Mouse (Mus musculus) embryonic facial prominence, embryonic 10.5 days (tissue): ENCODE measurements around the gene Jak2. TPM values are rescaled to one million over a fixed set of nuclear protein-coding genes. Genes with fewer than 3 reads are reported as not detected.
A peak's percentile ranks its signal among the peaks of the same experiment; 100 is the strongest.

Source experiments
- DNase-seq: peaks from one replicate; pipeline ENCODE4 v3.0.0-alpha.2; 2017; ENCODE audit warnings: low spot score
- H3K27ac ChIP-seq: fragments of 300-500 bp; sonication (generic); replicated peaks from 2 replicates; pipeline ENCODE4 v1.5.1; 2016; ENCODE audit warnings: mild to moderate bottlenecking
- H3K27me3 ChIP-seq: fragments of 300-500 bp; sonication (generic); replicated peaks from 2 replicates; pipeline ENCODE4 v1.6.1; 2016; ENCODE audit warnings: low read depth, mild to moderate bottlenecking; ENCODE audit not compliant: poor library complexity, severe bottlenecking
- H3K36me3 ChIP-seq: fragments of 300-500 bp; sonication (generic); replicated peaks from 2 replicates; pipeline ENCODE4 v1.6.1; 2016; ENCODE audit warnings: mild to moderate bottlenecking, moderate library complexity
- H3K4me1 ChIP-seq: fragments of 300-500 bp; sonication (generic); 2 replicates; pipeline ENCODE4 v1.6.1; 2016
- H3K4me3 ChIP-seq: fragments of 300-500 bp; sonication (generic); 2 replicates; pipeline ENCODE4 v1.5.1; 2016; ENCODE audit warnings: mild to moderate bottlenecking, moderate library complexity
- H3K9me3 ChIP-seq: fragments of 300-500 bp; sonication (generic); 2 replicates; pipeline ENCODE4 v1.6.1; 2016; ENCODE audit warnings: mild to moderate bottlenecking
- WGBS: fragments of 180-500 bp; shearing (Covaris S2); methylation state at CpG from one replicate; pipeline ENCODE4 v1.1.7; 2016; 5-methylcytosine and 5-hydroxymethylcytosine counted together
- polyA plus RNA-seq: library from polyadenylated mRNA; unstranded; fragments of >200 nt; fragmentation: Nextera tagmentation; extraction: Ambion mirVana; gene quantifications from 2 replicates; pipeline ENCODE4 v1.2.1, GENCODE M21; 2016

The Jak2 gene
- polyA plus RNA-seq, 1 experiment from 2014 or later, result 6.9 TPM

- peak; percentile 20 for DNase-seq
- peak overlapping the region; percentile 8; the same call in 1 of the 2 replicates for H3K27ac ChIP-seq
- H3K36me3 ChIP-seq, result no peaks in the 10 kb centered on the region
- H3K4me3 ChIP-seq, result peak overlapping the region; percentile 54
- H3K4me1 ChIP-seq, result peaks cover 15% of the 10 kb centered on the region
- WGBS, result 67% methylated on average over 9 of the region's 9 CpGs
- H3K27me3 ChIP-seq, result peaks cover 7% of the 10 kb centered on the region
- H3K9me3 ChIP-seq, result no peaks in the 10 kb centered on the region
Observed at GRCm38 (mm10) chr19:29325852-29326180, 74.2 kb downstream of the Jak2 start.

GRCm38 (mm10) chr19:29326396-29326795 lies 74.8 kb downstream of the Jak2 start:
- WGBS, result 90% methylated on average over 4 of the region's 4 CpGs

GRCm38 (mm10) chr19:29326822-29327552 lies 75.4 kb downstream of the Jak2 start:
- no peak for DNase-seq
- Histone ChIP-seq H3K9me3 (no peaks in the 10 kb centered on the region), H3K4me1 (peaks cover 15% of the 10 kb centered on the region), H3K27ac (no peak overlapping the region), H3K4me3 (no peak overlapping the region), H3K27me3 (peaks cover 7% of the 10 kb centered on the region), H3K36me3 (no peaks in the 10 kb centered on the region)
- WGBS, result 85% methylated on average over 13 of the region's 13 CpGs

More at GRCm38 (mm10) chr19:29326396-29326795, 74.8 kb downstream of the Jak2 start:
- no peaks in the 10 kb centered on the region for H3K36me3 ChIP-seq
- DNase-seq, result no peak
- no peaks in the 10 kb centered on the region for H3K9me3 ChIP-seq
- peaks cover 15% of the 10 kb centered on the region for H3K4me1 ChIP-seq
- peaks cover 7% of the 10 kb centered on the region for H3K27me3 ChIP-seq
- no peak overlapping the region for H3K27ac ChIP-seq
- no peak overlapping the region for H3K4me3 ChIP-seq

GRCm38 (mm10) chr19:29334068-29334745 lies 82.6 kb downstream of the Jak2 start, which contains the start of gene Rln1:
Gene Rln1, minus strand, starts transcription at chr19:29334670.
- peaks cover 11% of the 10 kb centered on the region for H3K4me1 ChIP-seq
- peak within 1 kb of the TSS; percentile 79 for H3K27ac ChIP-seq
- no peaks in the 10 kb centered on the region for H3K36me3 ChIP-seq
- H3K4me3 ChIP-seq, result peak within 1 kb of the TSS; percentile 58
- 2% methylated on average over 23 of the region's 23 CpGs for WGBS
- H3K27me3 ChIP-seq, result peaks cover 26% of the 10 kb centered on the region
- no peaks in the 10 kb centered on the region for H3K9me3 ChIP-seq
- DNase-seq, result peak; percentile 74

- Histone ChIP-seq H3K9me3 (no peaks in the 10 kb centered on the region), H3K4me1 (peaks cover 11% of the 10 kb centered on the region), H3K36me3 (no peaks in the 10 kb centered on the region), H3K27me3 (peaks cover 26% of the 10 kb centered on the region), H3K27ac (no peak overlapping the region), H3K4me3 (no peak overlapping the region)
- 86% methylated on average over 2 of the region's 2 CpGs for WGBS
- no peak for DNase-seq
Observed at GRCm38 (mm10) chr19:29336624-29337023, 85.0 kb downstream of the Jak2 start.

GRCm38 (mm10) chr19:29341029-29341428 lies 89.4 kb downstream of the Jak2 start:
- no peaks in the 10 kb centered on the region for H3K36me3 ChIP-seq
- H3K27me3 ChIP-seq, result no peaks in the 10 kb centered on the region
- no peak overlapping the region for H3K4me3 ChIP-seq
- H3K9me3 ChIP-seq, result no peaks in the 10 kb centered on the region
- H3K4me1 ChIP-seq, result no peaks in the 10 kb centered on the region
- H3K27ac ChIP-seq, result no peak overlapping the region
- WGBS, result 85% methylated on average over 4 of the region's 4 CpGs
- no peak for DNase-seq

GRCm38 (mm10) chr19:29342281-29342680 lies 90.7 kb downstream of the Jak2 start:
- 89% methylated on average over 6 of the region's 6 CpGs for WGBS
- H3K4me1 ChIP-seq, result no peaks in the 10 kb centered on the region
- no peak overlapping the region for H3K4me3 ChIP-seq
- no peaks in the 10 kb centered on the region for H3K27me3 ChIP-seq
- H3K9me3 ChIP-seq, result no peaks in the 10 kb centered on the region
- H3K27ac ChIP-seq, result no peak overlapping the region
- no peaks in the 10 kb centered on the region for H3K36me3 ChIP-seq
- no peak for DNase-seq

- no peak overlapping the region for H3K27ac ChIP-seq
- H3K9me3 ChIP-seq, result no peaks in the 10 kb centered on the region
- no peak for DNase-seq
- H3K36me3 ChIP-seq, result peaks cover 1% of the 10 kb centered on the region
- H3K4me1 ChIP-seq, result no peaks in the 10 kb centered on the region
- no peaks in the 10 kb centered on the region for H3K27me3 ChIP-seq
- no peak overlapping the region for H3K4me3 ChIP-seq
Observed at GRCm38 (mm10) chr19:29344868-29345267, 93.2 kb downstream of the Jak2 start.

- no peaks in the 10 kb centered on the region for H3K27me3 ChIP-seq
- H3K27ac ChIP-seq, result no peak overlapping the region
- H3K36me3 ChIP-seq, result peaks cover 3% of the 10 kb centered on the region
- H3K9me3 ChIP-seq, result no peaks in the 10 kb centered on the region
- no peak for DNase-seq
- H3K4me3 ChIP-seq, result no peak overlapping the region
- WGBS, result 86% methylated on average over 6 of the region's 6 CpGs
- H3K4me1 ChIP-seq, result no peaks in the 10 kb centered on the region
Observed at GRCm38 (mm10) chr19:29345636-29346035, 94.0 kb downstream of the Jak2 start.

GRCm38 (mm10) chr19:29350991-29351390 lies 99.4 kb downstream of the Jak2 start:
- H3K27me3 ChIP-seq, result no peaks in the 10 kb centered on the region
- H3K9me3 ChIP-seq, result no peaks in the 10 kb centered on the region
- no peak for DNase-seq
- no peaks in the 10 kb centered on the region for H3K4me1 ChIP-seq
- peaks cover 3% of the 10 kb centered on the region for H3K36me3 ChIP-seq
- WGBS, result 61% methylated on average over 5 of the region's 5 CpGs
- no peak overlapping the region for H3K27ac ChIP-seq
- no peak overlapping the region for H3K4me3 ChIP-seq

GRCm38 (mm10) chr19:29354895-29355877 lies 103.6 kb downstream of the Jak2 start:
- H3K4me1 ChIP-seq, result no peaks in the 10 kb centered on the region
- peak overlapping the region; percentile 56 for H3K4me3 ChIP-seq
- 5% methylated on average over 20 of the region's 20 CpGs for WGBS
- H3K27me3 ChIP-seq, result no peaks in the 10 kb centered on the region
- no peaks in the 10 kb centered on the region for H3K36me3 ChIP-seq
- peak overlapping the region; percentile 40; the same call in 1 of the 2 replicates for H3K27ac ChIP-seq
- no peaks in the 10 kb centered on the region for H3K9me3 ChIP-seq
- peak; percentile 90 for DNase-seq

GRCm38 (mm10) chr19:29356281-29356680 lies 104.7 kb downstream of the Jak2 start:
- no peak overlapping the region for H3K27ac ChIP-seq
- WGBS, result 87% methylated on average over 11 of the region's 11 CpGs
- H3K27me3 ChIP-seq, result no peaks in the 10 kb centered on the region
- H3K36me3 ChIP-seq, result no peaks in the 10 kb centered on the region
- no peak overlapping the region for H3K4me3 ChIP-seq
- H3K9me3 ChIP-seq, result no peaks in the 10 kb centered on the region
- peaks cover 5% of the 10 kb centered on the region for H3K4me1 ChIP-seq
- no peak for DNase-seq
